Mouse (Mus musculus) CH12.LX (cell line): ENCODE results near the gene Gm7903.
"Not testable (repeated sequence)": the region's sequence is repeated elsewhere in the genome, so short reads cannot be mapped to it uniquely, and the experiment has no call there.

Experiments
- CTCF ChIP-seq, 2 experiments: IDR thresholded peaks in 1 of 2; conservative IDR thresholded peaks in 1 of 2; 2 replicates each; pipeline ENCODE4 v1.5.1; 2011 to 2012; ENCODE audit warnings: low read depth in 2 of 2, low read length in 2 of 2, improper control_type of control experiment in 1 of 2, inconsistent platforms in 1 of 2, mild to moderate bottlenecking in 1 of 2, moderate library complexity in 1 of 2
- POLR2A ChIP-seq: IDR thresholded peaks from 2 replicates; pipeline ENCODE4 v1.6.1; 2011; ENCODE audit warnings: low read depth, mild to moderate bottlenecking, improper control_type of control experiment, low read length

GRCm38 (mm10) chrX:135421824-135422223, 11.8 kb upstream of the Gm7903 start:
- not testable (repeated sequence) for TF ChIP-seq CTCF (conservative IDR thresholded peaks at IDR 0.05 in 1 of 2, IDR thresholded peaks at IDR 0.05 in 1 of 2; ENCODE audit: low read depth in 2 of 2, low read length in 2 of 2); POLR2A
